Mouse (Mus musculus) MEL (cell line): ENCODE results near the gene Serpinb9. TPM values are rescaled to one million over a fixed set of nuclear protein-coding genes. Genes with fewer than 3 reads are reported as not detected.

Source experiments
- DNase-seq: peaks from one replicate; pipeline ENCODE4 v3.0.0; 2011; ENCODE audit warnings: low read depth, low spot score
- H3K27ac ChIP-seq: 2 replicates; pipeline ENCODE4 v1.5.1; 2012; ENCODE audit warnings: low read depth, mild to moderate bottlenecking, control low read depth, low read length, moderate library complexity; ENCODE audit not compliant: control insufficient read depth
- H3K27me3 ChIP-seq, 2 experiments: fragments of 150-350 bp in 1 of 2; sonication (generic) in 1 of 2; 2 replicates each; pipeline ENCODE4 v1.6.1; 2012; ENCODE audit warnings: low read length in 2 of 2, mild to moderate bottlenecking in 2 of 2, improper control_type of control experiment in 1 of 2, moderate library complexity in 1 of 2; ENCODE audit not compliant: insufficient read depth in 2 of 2, control insufficient read depth in 1 of 2
- H3K36me3 ChIP-seq, 2 experiments: 2 replicates each; pipeline ENCODE4 v1.6.1; 2012 to 2014; ENCODE audit warnings: low read length in 2 of 2, improper control_type of control experiment in 1 of 2, inconsistent platforms in 1 of 2, mild to moderate bottlenecking in 1 of 2; ENCODE audit not compliant: insufficient read depth in 2 of 2, control insufficient read depth in 1 of 2
- H3K4me1 ChIP-seq, 2 experiments: fragments of 150-350 bp in 1 of 2; sonication (generic) in 1 of 2; 2 replicates each; pipeline ENCODE4 v1.6.1; 2012; ENCODE audit warnings: low read length in 2 of 2, improper control_type of control experiment in 1 of 2, mild to moderate bottlenecking in 1 of 2; ENCODE audit not compliant: insufficient read depth in 2 of 2, control insufficient read depth in 1 of 2
- H3K4me3 ChIP-seq, 2 experiments: fragments of 150-350 bp in 1 of 2; sonication (generic) in 1 of 2; 2 replicates each; pipeline ENCODE4 v1.5.1; 2012; ENCODE audit warnings: low read depth in 2 of 2, low read length in 2 of 2, mild to moderate bottlenecking in 2 of 2, moderate library complexity in 2 of 2, control low read depth in 1 of 2, improper control_type of control experiment in 1 of 2; ENCODE audit not compliant: control insufficient read depth in 1 of 2, insufficient read depth in 1 of 2
- H3K79me2 ChIP-seq: 2 replicates; pipeline ENCODE4 v1.6.1; 2012; ENCODE audit warnings: mild to moderate bottlenecking, low read length, moderate library complexity; ENCODE audit not compliant: control insufficient read depth, poor library complexity, insufficient read depth
- H3K9ac ChIP-seq: 2 replicates; pipeline ENCODE4 v1.6.1; 2012; ENCODE audit warnings: low read depth, mild to moderate bottlenecking, control low read depth, low read length, moderate library complexity; ENCODE audit not compliant: control insufficient read depth, poor library complexity, severe bottlenecking
- H3K9me3 ChIP-seq: fragments of 150-350 bp; sonication (generic); replicated peaks from 2 replicates; pipeline ENCODE4 v1.6.1; 2012; ENCODE audit warnings: mild to moderate bottlenecking, low read length, improper control_type of control experiment, moderate library complexity; ENCODE audit not compliant: insufficient read depth
- BHLHE40 ChIP-seq: IDR thresholded peaks from 2 replicates; pipeline ENCODE4 v1.6.1; 2012; ENCODE audit warnings: low read depth, mild to moderate bottlenecking, inconsistent platforms, low read length, improper control_type of control experiment, borderline replicate concordance
- CHD1 ChIP-seq: IDR thresholded peaks from 2 replicates; pipeline ENCODE4 v1.6.1; 2012; ENCODE audit warnings: low read depth, mild to moderate bottlenecking, inconsistent platforms, low read length, improper control_type of control experiment
- CTCF ChIP-seq, 3 experiments: IDR thresholded peaks in 2 of 3; conservative IDR thresholded peaks in 1 of 3; 2 replicates each; pipeline ENCODE4 v1.5.1; 2011 to 2012; ENCODE audit warnings: low read length in 3 of 3, low read depth in 2 of 3, mild to moderate bottlenecking in 2 of 3, improper control_type of control experiment in 1 of 3, inconsistent platforms in 1 of 3, mixed read lengths in 1 of 3, moderate library complexity in 1 of 3; ENCODE audit not compliant: control insufficient read depth in 1 of 3, insufficient read depth in 1 of 3, poor library complexity in 1 of 3, severe bottlenecking in 1 of 3
- E2F4 ChIP-seq: IDR thresholded peaks from 2 replicates; pipeline ENCODE4 v1.6.1; 2011; ENCODE audit warnings: low read depth, low read length, improper control_type of control experiment, borderline replicate concordance
- ELF1 ChIP-seq: IDR thresholded peaks from 2 replicates; pipeline ENCODE4 v1.6.1; 2014; ENCODE audit warnings: low read depth, mild to moderate bottlenecking, inconsistent platforms, low read length, improper control_type of control experiment, moderate library complexity
- EP300 ChIP-seq, 2 experiments: IDR thresholded peaks; 2 replicates each; pipeline ENCODE4 v1.6.1; 2011; ENCODE audit warnings: improper control_type of control experiment in 2 of 2, low read length in 2 of 2, low read depth in 1 of 2, mild to moderate bottlenecking in 1 of 2
- ETS1 ChIP-seq: IDR thresholded peaks from 2 replicates; pipeline ENCODE4 v1.6.1; 2012; ENCODE audit warnings: low read depth, mild to moderate bottlenecking, inconsistent platforms, low read length, improper control_type of control experiment, moderate library complexity
- GABPA ChIP-seq: IDR thresholded peaks from 2 replicates; pipeline ENCODE4 v1.6.1; 2012; ENCODE audit warnings: low read depth, mild to moderate bottlenecking, inconsistent platforms, low read length, improper control_type of control experiment, moderate library complexity
- GATA1 ChIP-seq: IDR thresholded peaks from 2 replicates; pipeline ENCODE4 v1.6.1; 2011; ENCODE audit warnings: low read depth, low read length, improper control_type of control experiment
- HCFC1 ChIP-seq: IDR thresholded peaks from 2 replicates; pipeline ENCODE4 v1.6.1; 2012; ENCODE audit warnings: low read depth, mild to moderate bottlenecking, inconsistent platforms, low read length, improper control_type of control experiment, moderate library complexity
- JUND ChIP-seq: IDR thresholded peaks from 2 replicates; pipeline ENCODE4 v1.6.1; 2011; ENCODE audit warnings: low read depth, mild to moderate bottlenecking, improper control_type of control experiment, low read length
- MAFK ChIP-seq: IDR thresholded peaks from 2 replicates; pipeline ENCODE4 v1.6.1; 2011; ENCODE audit warnings: low read depth, mild to moderate bottlenecking, low read length, improper control_type of control experiment, borderline replicate concordance
- MAZ ChIP-seq: IDR thresholded peaks from 2 replicates; pipeline ENCODE4 v1.6.1; 2012; ENCODE audit warnings: low read depth, mild to moderate bottlenecking, inconsistent platforms, low read length, improper control_type of control experiment
- MEF2A ChIP-seq: IDR thresholded peaks from 2 replicates; pipeline ENCODE4 v1.6.1; 2014; ENCODE audit warnings: low read depth, mild to moderate bottlenecking, inconsistent platforms, low read length, improper control_type of control experiment; ENCODE audit not compliant: poor library complexity, insufficient replicate concordance, severe bottlenecking; ENCODE audit errors: extremely low read depth
- MXI1 ChIP-seq: IDR thresholded peaks from 2 replicates; pipeline ENCODE4 v1.6.1; 2011; ENCODE audit warnings: mild to moderate bottlenecking, low read depth, low read length, improper control_type of control experiment
- MYB ChIP-seq: IDR thresholded peaks from 2 replicates; pipeline ENCODE4 v1.6.1; 2011; ENCODE audit warnings: mild to moderate bottlenecking, low read depth, low read length, improper control_type of control experiment
- MYC ChIP-seq: IDR thresholded peaks from 2 replicates; pipeline ENCODE4 v1.6.1; 2011; ENCODE audit warnings: low read depth, mild to moderate bottlenecking, low read length, improper control_type of control experiment, moderate library complexity
- NRF1 ChIP-seq: IDR thresholded peaks from 2 replicates; pipeline ENCODE4 v1.6.1; 2014; ENCODE audit warnings: low read depth, mild to moderate bottlenecking, inconsistent platforms, low read length, improper control_type of control experiment, moderate library complexity; ENCODE audit not compliant: poor library complexity, insufficient read depth, severe bottlenecking
- POLR2A ChIP-seq, 2 experiments: IDR thresholded peaks; 2 replicates each; pipeline ENCODE4 v1.6.1; 2011 to 2012; ENCODE audit warnings: low read length in 2 of 2, mild to moderate bottlenecking in 2 of 2, control low read depth in 1 of 2, improper control_type of control experiment in 1 of 2, low read depth in 1 of 2, moderate library complexity in 1 of 2; ENCODE audit not compliant: control insufficient read depth in 1 of 2, insufficient read depth in 1 of 2, poor library complexity in 1 of 2
- POLR2AphosphoS2 ChIP-seq: IDR thresholded peaks from 2 replicates; pipeline ENCODE4 v1.6.1; 2011; ENCODE audit warnings: low read length, improper control_type of control experiment
- POLR2AphosphoS5 ChIP-seq: IDR thresholded peaks from 2 replicates; pipeline ENCODE4 v1.6.1; 2012; ENCODE audit warnings: low read depth, borderline replicate concordance, mild to moderate bottlenecking, inconsistent platforms, low read length, moderate library complexity, mixed read lengths
- RCOR1 ChIP-seq: IDR thresholded peaks from 2 replicates; pipeline ENCODE4 v1.6.1; 2012; ENCODE audit warnings: low read depth, mild to moderate bottlenecking, inconsistent platforms, low read length, improper control_type of control experiment
- SIN3A ChIP-seq: IDR thresholded peaks from 2 replicates; pipeline ENCODE4 v1.6.1; 2012; ENCODE audit warnings: low read length, improper control_type of control experiment, inconsistent platforms
- TBP ChIP-seq: IDR thresholded peaks from 2 replicates; pipeline ENCODE4 v1.8.0; 2011; ENCODE audit warnings: low read depth, low read length, improper control_type of control experiment
- TCF12 ChIP-seq: IDR thresholded peaks from 2 replicates; pipeline ENCODE4 v1.6.1; 2014; ENCODE audit warnings: low read depth, mild to moderate bottlenecking, inconsistent platforms, low read length, improper control_type of control experiment, moderate library complexity
- USF1 ChIP-seq: IDR thresholded peaks from 2 replicates; pipeline ENCODE4 v1.6.1; 2014; ENCODE audit warnings: low read depth, mild to moderate bottlenecking, inconsistent platforms, low read length, improper control_type of control experiment, moderate library complexity
- ZC3H11A ChIP-seq: IDR thresholded peaks from 2 replicates; pipeline ENCODE4 v1.6.1; 2012; ENCODE audit warnings: low read depth, mild to moderate bottlenecking, inconsistent platforms, low read length, improper control_type of control experiment
- ZMIZ1 ChIP-seq: IDR thresholded peaks from 2 replicates; pipeline ENCODE4 v1.6.1; 2012; ENCODE audit warnings: low read depth, mild to moderate bottlenecking, inconsistent platforms, low read length, improper control_type of control experiment, moderate library complexity
- ZNF384 ChIP-seq: IDR thresholded peaks from 2 replicates; pipeline ENCODE4 v1.6.1; 2012; ENCODE audit warnings: low read depth, mild to moderate bottlenecking, inconsistent platforms, low read length, improper control_type of control experiment
- polyA plus RNA-seq, 2 experiments: library from polyadenylated mRNA; stranded (reverse) in 1 of 2; unstranded in 1 of 2; fragments of >175 nt in 1 of 2; fragments of >200 nt in 1 of 2; gene quantifications; 2 replicates each; pipeline versions ENCODE4 v1.2.1 to v1.2.4; 2012; ENCODE audit warnings: low replicate concordance in 2 of 2, low read depth in 1 of 2; ENCODE audit not compliant: insufficient read length in 2 of 2, insufficient read depth in 1 of 2, missing spikeins in 1 of 2
- total RNA-seq: library from RNA; depleted of rRNA; stranded (reverse); fragments of 300-350 nt; gene quantifications from 2 replicates; pipeline ENCODE4 v1.2.3, GENCODE M21; 2012

The Serpinb9 gene
- total and polyA plus RNA-seq, 3 experiments = 1.6 to 2.9 TPM; not detected in 1

GRCm38 (mm10) chr13:33026427-33027057 is 23.5 kb downstream of the Serpinb9 start:
- Histone ChIP-seq H3K27ac (peak overlapping the region; percentile 31; the same call in 1 of the 2 replicates), H3K4me3 (peak overlapping the region in 1 of 2 experiments; percentile 38; a peak in 1 of 4 replicates), H3K27me3 (no peaks in the 10 kb centered on the region), H3K79me2 (no peaks in the 10 kb centered on the region), H3K9me3 (no peaks in the 10 kb centered on the region), H3K4me1 (peaks cover 9 to 24% of the 10 kb centered on the region in 2 experiments), H3K36me3 (peaks cover 0 to 17% of the 10 kb centered on the region in 2 experiments; a peak in 2 of 4 replicates), H3K9ac (peak overlapping the region; percentile 41)
- peak; percentile 55 for DNase-seq
- TF ChIP-seq MXI1 (peak; percentile 19; the same call in 1 of the 2 replicates), POLR2AphosphoS2 (no peak)

DNA sequence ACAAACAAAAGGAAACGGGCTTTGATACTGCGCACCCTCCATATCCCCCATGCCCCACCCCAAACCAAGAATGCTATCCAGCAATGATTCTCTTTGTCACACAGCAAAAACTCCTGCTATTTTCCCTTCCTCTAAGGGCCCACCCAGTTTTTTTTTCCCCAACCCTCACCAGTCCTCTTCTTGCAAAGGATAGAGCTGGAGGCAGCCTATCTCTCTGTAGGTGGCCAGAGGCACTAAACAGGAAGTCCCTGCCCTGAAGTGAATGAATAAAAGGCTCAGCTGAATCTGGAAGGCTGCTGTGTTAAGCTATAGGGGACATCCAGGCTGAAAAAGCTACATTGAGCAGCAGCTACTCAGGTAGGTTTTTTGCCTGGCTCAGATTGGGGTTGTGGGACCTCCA is 24.2 kb downstream of the Serpinb9 start, which contains the start of gene Serpinb9b:
Gene Serpinb9b, plus strand, starts transcription at position 173 of the 400 bp plus-strand sequence.
- DNase-seq = peak; percentile 84
- H3K9me3 ChIP-seq = no peaks in the 10 kb centered on the region
- H3K27me3 ChIP-seq = no peaks in the 10 kb centered on the region
- H3K27ac ChIP-seq = peak within 1 kb of the TSS; percentile 40
- H3K36me3 ChIP-seq = peaks cover 0 to 17% of the 10 kb centered on the region in 2 experiments; a peak in 2 of 4 replicates
- peak within 1 kb of the TSS; percentile 38 to 48 for H3K4me3 ChIP-seq
- H3K79me2 ChIP-seq = no peaks in the 10 kb centered on the region
- H3K4me1 ChIP-seq = peaks cover 9 to 24% of the 10 kb centered on the region in 2 experiments
- H3K9ac ChIP-seq = peak within 1 kb of the TSS; percentile 47
- TF ChIP-seq MXI1 (peak; percentile 19; the same call in 1 of the 2 replicates), POLR2A (IDR thresholded peaks at IDR 0.05; ENCODE audit: control insufficient read depth in 1 of 2, insufficient read depth in 1 of 2, low read depth in 1 of 2, low read length in 2 of 2, poor library complexity in 1 of 2) (no peak), MEF2A (no peak), CTCF (IDR thresholded peaks at IDR 0.05 in 2 of 3, conservative IDR thresholded peaks at IDR 0.05 in 1 of 3; ENCODE audit: control insufficient read depth in 1 of 3, insufficient read depth in 1 of 3, low read depth in 2 of 3, low read length in 3 of 3, poor library complexity in 1 of 3, severe bottlenecking in 1 of 3) (no peak), MAZ (no peak), MYB (no peak), ELF1 (peak; percentile 70), POLR2AphosphoS5 (no peak), E2F4 (no peak), BHLHE40 (no peak), USF1 (no peak), NRF1 (no peak), EP300 (IDR thresholded peaks at IDR 0.05; ENCODE audit: low read depth in 1 of 2, low read length in 2 of 2) (peak; percentile 33 to 44; a peak in 2 of 4 replicates), RCOR1 (0 out of 2 replicates have a peak, but pooled peaks have one; percentile 30), GABPA (no peak), ETS1 (peak; percentile 46; the same call in 1 of the 2 replicates), ZC3H11A (no peak), HCFC1 (0 out of 2 replicates have a peak, but pooled peaks have one; percentile 35), ZNF384 (peak; percentile 94), MAFK (no peak), MYC (no peak), CHD1 (no peak), ZMIZ1 (no peak), POLR2AphosphoS2 (no peak), GATA1 (peak; percentile 40; the same call in 1 of the 2 replicates), JUND (no peak), TCF12 (0 out of 2 replicates have a peak, but pooled peaks have one; percentile 20), SIN3A (0 out of 2 replicates have a peak, but pooled peaks have one; percentile 44), TBP (peak; percentile 59)
